Mouse (Mus musculus) retina, postnatal 7 days (tissue): ENCODE data around the gene Pafah2.
"Not testable (repeated sequence)": the region's sequence is repeated elsewhere in the genome, so short reads cannot be mapped to it uniquely, and the experiment has no call there.

ENCODE experiments used
- DNase-seq: peaks from one replicate; pipeline ENCODE4 v3.0.0-alpha.2; 2012; ENCODE audit warnings: low read depth, low spot score

Gene Pafah2

DNA sequence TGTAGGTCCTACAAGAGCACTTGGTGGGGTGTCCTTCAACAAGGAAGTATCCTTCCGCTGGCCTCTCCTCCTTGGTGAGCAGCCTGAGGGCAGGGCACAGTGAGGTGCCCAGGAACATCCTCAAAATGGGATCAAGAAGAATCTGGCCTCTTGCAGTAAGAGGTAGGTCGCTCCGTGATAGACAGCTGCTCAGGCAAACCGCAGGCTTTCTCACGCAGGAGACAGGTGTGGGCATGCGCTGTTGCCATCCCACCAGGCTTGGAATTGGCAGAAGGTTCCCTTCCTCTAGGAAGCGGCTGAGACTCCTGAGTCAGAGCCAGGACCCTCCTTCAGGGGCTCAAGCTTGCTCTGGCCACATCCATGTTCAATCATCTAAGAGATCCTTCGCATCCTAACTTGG is 22.8 kb upstream of the Pafah2 start:
- DNase-seq: no peak

DNA sequence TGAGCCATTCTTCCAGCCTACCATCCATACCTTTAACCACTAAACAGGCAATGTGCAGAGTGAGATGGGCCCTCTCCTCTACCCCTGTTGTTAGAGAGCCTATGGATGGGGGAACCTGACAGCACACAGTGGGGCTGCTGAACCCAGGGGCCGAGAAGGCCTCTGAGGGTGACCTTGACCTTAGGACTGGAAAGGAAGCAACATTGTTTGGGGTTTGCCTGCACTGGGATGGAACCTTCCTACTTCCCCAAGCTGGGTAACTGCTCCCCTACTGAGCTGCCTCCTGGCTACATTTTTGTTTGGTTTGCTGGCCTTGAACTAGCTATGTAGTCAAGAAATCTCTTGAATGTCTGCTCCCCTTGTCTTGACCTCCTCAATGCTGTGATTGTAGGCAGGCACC is 21.8 kb upstream of the Pafah2 start:
- DNase-seq: no peak

DNA sequence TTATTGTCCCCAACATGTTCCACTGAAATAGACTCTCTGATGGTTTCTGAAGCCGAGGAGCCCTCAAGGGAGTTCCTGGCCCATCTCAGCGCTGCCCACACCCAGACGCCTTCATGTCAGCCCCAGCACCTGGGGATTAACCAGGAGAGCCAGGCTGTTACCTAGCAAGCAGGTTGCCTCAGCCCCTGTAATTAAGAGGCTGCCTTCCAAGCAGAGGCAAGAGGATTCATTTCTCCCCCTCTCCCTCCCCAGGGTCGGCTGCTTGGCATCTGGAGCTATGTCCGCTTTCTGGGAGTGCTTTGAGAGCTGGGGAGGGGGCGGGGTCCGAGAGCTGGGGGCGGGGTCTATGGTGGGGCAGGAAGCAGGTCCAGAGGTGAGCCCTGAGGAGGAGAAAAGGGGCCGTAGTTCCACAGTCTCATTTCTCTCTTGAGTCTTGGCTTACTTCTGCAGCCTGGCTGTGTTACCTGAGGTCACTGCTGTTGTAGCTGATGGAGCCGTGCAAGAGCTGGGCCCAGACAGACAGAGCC is 18.0 kb upstream of the Pafah2 start:
- no peak for DNase-seq

DNA sequence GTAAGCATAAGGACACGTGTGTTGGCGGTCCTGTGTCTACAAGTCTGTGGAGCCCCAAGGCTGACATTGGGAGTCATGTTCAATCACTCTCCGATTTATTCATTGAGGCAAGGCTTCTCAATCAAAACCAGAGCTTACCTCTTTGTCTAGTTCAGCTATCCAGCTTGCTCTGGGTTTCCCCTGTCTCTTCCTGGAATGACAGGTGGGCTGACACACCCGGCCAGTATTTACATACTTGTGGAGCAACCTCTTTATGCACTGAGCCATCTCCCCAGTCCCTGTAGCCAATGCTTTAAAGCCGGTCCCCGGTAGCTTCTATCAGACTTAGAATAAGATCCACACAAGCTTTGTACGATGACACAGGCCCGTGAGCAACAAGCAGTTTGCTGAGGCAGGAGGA is 16.6 kb upstream of the Pafah2 start:
- no peak for DNase-seq

DNA sequence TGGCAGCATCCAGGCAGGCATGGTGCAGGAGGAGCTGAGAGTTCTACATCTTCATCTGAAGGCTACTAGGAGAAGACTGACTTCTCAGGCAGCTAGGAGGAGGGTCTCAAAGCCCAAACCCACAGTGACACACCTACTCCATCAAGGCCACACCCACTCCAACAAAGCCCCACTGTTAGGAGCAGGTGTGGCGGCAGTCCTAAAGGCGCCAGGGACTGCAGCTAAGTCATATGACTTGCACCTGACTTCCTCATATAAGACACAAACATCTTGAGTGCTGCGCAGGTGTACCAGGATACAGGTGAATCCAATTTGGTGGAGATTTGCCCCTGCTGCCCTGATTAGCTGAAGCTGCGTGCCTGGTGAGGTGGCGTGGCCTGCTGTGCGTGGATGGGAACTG is 12.4 kb upstream of the Pafah2 start, which contains the start of gene Extl1:
Extl1 (minus strand) TSS at position 101 of the 400 bp plus-strand sequence.
- not testable (repeated sequence) for DNase-seq

DNA sequence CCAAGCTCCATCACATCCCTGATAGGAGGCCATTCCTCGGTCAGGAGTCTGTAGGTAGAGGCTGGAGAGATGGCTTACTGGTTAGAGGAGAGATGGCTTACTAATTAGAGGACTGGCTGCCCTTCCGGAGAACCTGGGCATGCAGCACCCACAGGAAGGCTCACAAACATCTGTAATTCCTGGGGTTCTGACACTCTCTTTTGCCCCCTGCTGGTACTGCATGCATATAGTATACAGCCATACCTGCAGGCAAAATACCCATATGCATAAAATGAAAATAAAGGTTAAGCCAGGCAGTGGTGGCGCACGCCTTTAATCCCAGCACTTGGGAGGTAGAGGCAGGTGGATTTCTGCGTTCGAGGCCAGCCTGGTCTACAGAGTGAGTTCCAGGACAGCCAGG is 8.9 kb upstream of the Pafah2 start:
- DNase-seq: no peak

DNA sequence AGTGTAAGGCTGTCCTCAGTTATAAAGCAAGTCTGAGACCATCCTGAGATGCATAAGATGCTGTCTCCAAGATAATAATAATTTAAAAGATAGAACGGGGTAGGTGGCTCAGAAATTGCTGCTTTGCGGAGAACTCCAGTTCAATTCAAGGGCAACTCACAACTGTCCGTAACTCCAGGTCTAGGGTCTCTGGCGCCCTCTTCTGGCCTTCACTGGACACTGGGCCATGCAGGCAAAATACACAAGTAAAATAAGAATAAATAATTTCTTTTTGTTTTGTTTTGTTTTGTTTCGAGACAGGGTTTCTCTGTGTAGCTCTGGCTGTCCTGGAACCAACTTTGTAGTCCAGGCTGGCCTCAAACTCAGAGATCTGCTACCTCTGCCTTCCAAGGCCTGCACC is 7.7 kb upstream of the Pafah2 start:
- DNase-seq: no peak

DNA sequence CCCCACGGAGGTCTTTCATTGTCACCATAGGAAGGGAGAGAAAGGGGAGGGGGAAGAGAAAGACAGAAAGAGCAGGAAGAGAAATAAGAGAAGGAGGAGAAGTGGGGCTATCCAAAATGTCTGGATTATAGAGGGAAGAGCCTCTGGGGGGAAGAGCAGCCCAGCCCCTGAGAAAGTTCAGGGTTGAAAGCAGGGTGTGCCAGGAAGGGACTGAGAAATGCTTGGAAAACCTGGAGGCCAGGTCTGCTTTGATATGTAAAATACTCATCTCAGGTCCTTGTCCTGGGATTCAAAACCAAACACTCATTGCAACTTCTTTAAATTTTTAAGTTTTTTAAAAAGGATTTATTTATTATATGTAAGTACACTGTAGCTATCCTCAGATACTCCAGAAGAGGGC is 4.5 kb upstream of the Pafah2 start:
- DNase-seq: no peak

DNA sequence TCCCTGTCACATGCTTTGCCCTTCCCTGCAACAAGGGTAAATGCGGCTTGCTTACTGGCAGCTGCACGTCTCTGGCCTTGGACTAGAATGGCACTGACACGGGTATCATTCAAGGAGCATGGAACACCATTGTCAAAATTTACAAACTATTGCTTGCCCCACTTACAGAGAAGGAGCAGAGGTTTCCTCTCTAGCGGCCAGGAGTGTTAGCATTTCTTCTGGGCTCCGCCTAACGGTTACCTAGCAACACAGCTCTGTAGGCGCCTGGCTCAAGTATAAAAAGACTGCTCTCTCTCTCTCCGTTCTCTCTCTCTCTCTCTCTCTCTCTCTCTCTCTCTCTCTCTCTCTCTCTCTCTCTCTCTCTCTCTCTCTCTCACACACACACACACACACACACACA is 3.5 kb upstream of the Pafah2 start:
- DNase-seq: no peak

DNA sequence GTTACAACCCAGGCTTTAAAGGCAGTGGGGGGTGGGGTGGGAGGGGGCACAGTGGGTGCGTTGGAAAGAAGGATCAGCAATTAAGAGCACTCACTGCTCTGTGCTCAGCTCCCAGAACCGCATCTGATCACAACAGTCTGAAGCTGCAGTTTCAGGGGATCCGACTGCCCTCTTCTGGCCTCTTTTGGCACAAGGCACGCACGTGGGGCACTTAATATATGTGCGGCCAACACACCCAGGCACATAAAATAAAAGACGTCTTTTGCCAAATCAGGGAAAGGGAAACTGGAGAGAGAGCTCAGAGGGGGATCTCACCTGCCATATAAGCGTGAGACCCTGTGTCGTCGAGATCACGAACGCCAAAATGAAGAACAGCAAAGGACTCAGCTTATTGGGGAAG is 3.1 kb upstream of the Pafah2 start:
- DNase-seq: no peak

DNA sequence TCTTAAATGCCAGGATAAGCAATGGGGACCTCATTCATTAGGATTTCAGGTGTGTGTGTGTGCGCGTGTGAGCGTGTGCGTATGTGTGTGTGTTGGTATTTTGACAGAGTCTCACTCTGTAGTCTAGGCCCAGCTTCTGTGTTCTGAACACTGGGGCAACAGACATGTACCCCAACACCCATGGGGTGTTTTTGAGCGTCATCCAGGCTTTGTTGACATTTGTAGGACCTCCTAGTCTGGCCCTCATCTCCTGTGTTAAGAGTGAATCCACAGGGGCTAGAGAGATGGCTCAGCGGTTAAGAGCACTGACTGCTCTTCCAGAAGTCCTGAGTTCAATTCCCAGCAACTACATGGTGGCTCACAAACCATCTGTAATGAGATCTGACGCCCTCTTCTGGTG is 978 bp upstream of the Pafah2 start:
- DNase-seq: no peak

DNA sequence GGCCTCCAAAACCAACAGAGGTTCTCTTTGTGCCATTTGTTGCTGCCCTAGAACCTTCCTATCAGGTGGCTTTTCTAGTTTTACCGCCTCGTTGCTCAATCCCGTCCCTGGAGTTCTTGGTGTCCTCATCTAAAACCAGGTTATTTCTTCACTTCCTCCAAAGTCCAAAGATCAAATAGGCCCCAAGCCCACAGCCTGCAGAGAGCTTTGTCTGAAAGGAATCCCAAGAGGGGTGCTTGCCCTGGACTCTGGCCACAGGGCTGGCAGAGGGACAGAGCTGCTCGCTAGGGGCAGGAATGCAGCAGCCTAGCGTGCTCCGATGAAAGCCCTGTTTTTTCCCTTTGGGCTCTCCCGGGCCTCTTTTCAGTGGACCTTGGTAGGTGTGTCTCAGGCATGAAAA is 1.0 kb downstream of the Pafah2 start:
- DNase-seq: no peak

DNA sequence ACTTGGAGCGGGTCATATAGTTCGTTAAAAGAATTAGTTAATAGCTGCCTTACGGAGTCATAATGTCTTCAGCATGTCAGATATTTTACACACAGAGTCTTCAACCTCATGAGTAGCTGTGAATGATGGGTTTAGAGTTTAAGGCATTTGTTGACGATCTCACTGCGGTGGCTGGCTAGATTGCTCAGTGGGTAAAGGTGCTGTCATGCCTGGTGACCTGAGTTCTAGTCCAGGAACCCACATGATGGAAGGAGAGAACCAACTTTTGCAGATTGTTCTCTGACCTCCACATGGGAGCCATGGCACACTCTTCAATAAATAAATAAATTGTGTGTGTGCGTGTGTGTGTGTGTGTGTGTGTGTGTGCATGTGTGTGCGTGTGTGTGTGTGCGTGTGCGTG is 1.6 kb downstream of the Pafah2 start:
- no peak for DNase-seq

DNA sequence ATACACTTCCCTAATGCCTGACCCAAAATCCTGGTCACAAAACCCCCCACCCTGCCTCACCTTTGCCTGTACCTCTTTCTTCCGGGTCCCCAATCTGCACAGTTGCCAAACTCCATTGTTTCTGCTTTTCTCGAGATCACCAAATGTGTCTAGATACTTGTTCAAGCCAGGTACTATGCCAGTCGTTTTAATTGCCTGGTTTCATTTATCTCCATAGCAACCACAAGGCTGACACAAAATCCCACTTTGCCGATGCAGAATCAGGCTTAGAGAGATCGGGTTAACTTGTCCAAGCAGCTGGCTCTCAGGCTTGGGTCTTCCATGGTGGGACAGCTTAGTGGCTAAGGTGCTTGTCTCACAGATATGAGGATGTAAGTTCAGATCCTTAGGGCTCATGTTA is 4.1 kb downstream of the Pafah2 start:
- DNase-seq: no peak

DNA sequence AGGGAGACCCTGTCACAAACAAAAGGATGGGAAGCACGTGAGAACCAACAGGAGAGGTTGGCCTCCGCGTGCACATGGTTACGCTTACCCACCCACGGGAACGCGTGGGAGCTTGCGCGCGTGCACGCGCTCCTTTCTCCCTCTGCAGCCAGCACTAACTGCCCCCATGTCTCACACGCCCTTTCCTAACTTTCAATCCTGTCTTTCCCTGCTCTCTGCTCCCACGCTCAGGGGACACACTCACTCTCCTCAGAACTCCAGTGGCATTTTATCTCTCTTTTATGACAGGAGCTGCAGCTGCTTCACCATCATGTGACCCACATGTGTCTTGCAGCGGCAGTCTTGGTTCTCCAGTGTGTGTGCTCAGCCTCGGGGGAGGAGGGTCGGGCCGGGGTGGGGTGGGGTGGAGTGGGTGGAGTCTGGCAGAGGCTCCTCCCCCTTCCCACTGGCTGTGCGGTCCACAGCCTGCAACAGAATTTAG is 5.1 kb downstream of the Pafah2 start:
- DNase-seq: no peak

DNA sequence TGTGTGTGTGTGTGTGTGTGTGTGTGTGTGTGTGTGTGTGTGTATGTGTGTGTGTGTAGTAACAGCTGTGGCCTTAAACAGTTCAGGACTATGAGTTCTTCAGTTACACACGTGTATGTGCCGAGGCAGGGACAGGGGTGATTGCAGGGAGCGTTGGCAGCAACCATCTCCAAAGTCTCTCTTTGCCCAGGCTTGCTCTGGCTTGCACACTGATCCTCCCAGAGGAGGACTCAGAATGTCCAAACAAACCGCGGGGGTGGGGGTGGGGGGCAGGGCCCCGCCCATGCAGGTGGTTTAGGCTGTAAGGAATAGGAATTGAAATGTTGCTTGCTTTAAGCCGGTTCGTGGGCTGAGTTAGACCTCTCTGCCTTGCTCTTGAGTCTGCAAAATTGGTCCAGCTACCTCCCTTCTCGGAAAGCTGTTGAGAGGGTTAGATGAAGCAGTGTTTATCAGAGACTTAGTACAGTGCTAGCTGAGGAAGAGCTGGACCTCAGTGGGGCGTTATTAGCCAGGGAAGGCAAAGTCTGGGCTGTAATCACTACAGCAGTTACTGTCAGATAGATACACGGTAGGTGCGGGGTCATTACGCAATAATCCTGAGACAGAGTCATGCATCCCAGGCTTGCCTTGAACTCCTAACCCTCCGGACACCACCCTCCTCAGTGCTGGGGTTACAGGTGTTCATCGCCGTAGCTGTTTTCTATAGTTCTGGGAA is 5.9 kb downstream of the Pafah2 start:
- DNase-seq: no peak

DNA sequence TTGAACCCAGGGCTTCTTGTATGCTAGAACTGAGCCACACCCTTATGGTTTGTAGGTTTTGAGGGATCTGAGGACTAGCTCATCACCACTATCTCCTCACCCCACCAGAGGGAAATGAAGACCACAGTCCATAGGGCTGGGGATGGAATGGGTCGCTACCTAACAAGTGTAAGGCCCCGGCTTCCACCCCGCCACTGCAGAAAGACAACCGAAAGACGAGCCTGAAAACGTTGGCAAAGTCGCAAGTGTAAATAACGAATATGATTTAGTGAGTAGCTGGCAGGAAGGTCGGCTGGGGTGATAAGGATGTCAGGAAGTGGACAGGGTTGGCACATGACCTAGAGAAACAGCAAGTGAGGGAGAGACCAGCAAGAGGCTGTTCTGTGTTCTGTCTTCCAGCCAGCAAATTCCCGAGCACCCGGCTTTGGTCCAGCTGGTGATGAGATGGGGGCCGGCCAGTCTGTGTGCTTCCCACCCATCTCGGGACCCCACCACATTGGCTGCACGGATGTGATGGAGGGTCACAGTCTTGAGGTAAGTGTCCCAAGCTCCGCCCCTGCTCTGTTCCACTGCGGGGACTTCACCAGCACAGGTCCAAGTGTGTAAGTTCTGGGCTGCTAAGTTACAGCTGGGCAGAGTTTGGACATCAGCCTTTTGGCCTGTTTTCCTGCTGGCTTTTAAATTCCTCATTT is 6.6 kb downstream of the Pafah2 start:
- DNase-seq: no peak

DNA sequence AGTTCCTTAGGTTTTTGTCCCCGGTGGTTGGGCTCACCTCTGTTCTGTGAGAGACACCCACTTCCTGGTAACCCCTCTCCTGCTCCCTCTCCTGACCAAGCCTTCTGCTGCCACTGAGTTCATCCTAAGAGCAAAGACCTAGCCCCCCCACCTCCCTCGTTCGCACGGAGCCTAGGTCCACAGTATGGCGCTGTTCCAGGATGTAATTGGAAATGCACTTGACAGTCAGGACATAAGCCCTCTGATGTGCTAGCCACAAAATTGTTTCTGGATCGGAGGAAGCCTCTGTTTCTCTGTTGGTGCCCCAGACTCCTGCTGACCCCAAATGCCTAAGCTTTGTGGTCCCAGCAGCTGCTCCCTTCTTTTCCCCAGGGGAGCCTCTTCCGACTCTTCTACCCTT is 7.6 kb downstream of the Pafah2 start:
- no peak for DNase-seq

DNA sequence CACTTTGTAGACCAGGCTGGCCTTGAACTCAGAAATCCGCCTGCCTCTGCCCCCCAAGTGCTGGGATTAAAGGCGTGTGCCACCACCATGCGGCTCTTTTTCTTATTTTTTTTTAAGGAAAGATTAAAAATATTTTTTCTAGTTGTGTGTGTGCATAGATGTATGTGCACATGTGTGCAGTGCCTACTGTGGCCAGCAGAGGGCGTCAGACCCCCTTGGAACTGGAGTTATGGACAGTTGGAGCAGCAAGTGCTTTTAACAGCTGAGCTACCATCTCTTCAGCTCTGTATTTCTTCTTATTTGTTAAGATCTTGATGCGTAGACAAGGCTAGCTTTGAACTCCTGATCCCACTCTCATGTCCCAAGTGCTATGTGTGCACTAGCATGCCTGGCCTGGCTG is 13.2 kb downstream of the Pafah2 start:
- no peak for DNase-seq

DNA sequence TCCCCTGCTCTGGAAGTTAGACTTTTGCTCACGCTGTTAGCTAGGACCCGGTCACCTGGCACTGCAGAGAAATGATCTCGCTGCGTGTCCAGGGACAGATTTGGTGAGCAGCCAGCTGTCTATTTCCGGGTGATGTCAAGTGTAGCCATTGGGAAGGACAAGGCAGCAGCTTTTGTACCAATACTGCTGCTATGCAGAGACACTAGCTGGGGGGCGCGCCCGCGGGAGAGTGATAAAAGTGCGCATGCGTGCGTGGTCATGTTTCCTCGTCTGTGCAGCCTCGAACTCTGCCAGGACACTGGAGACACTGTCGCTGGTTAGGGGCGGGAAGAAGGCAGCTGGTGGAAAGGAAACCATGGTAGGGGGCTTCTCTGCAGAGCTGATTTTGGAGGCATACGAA is 20.1 kb downstream of the Pafah2 start:
- DNase-seq: no peak

DNA sequence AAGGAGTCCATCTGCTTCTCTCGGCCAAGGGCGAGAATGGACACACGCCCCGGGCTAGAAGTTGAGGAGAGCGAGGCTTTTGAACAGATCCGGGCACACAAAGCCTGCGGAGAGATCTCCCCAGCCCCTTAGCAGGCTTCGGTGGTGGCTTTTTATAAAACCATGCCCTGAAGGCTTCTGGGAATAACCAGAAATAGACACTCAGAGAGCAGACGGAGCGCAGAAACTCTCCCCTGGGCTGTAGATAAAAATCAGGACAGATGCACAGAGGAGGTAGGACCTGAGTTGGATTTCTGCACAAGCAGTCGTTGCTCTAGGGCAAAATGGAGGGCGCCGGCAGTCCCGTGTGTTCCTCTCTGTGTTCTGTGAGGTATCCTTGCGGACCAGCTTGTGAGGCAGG is 20.5 kb downstream of the Pafah2 start:
- DNase-seq: no peak

DNA sequence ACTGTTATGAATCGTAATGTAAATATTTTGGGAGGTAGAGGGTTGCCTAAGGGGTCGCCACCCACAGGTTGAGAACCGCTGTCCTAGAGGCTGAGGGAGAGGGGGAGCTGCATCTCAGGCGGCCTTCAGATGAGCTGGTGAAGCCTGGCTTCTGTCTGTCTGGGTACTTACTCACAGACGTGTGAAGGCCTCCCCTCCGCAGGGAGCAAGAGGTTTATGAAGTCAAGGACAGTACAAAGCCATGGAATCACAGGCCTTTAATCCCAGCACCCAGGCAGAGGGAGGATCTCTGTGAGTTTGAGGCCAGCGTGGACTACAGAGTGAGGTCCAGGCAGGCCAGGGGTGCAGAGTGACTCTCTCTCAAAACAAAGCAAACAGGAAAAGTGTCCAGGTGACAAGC is 21.0 kb downstream of the Pafah2 start:
- DNase-seq: no peak

DNA sequence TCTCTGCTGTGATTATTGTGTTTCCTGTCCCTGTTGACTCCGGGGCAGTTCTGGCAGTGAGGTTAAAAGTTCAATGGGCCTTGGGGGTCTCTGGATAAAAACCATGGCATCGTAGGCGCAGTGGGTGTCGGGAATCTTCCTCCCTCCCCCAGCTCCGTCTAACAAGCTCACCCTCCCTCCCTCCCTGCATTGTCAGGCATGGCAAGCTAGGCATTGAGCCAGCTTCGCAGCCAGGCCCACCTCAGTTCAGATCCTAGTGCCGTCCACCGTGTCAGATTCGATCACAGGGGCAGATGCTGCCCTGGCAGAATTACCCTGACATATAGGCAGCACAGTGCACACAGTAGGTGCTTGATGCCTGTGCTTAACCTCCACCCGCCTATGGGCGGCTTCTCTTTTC is 25.9 kb downstream of the Pafah2 start:
- DNase-seq: no peak
